Mouse (Mus musculus) mesoderm, embryonic 11.5 days (tissue): ENCODE measurements around the gene Rps27.

ENCODE experiments used
- DNase-seq: peaks from one replicate; pipeline ENCODE4 v3.0.0-alpha.2; 2012; ENCODE audit warnings: low read depth, low spot score

Rps27 gene

GRCm38 (mm10) chr3:90231507-90232333, 18.3 kb upstream of the Rps27 start, which contains the start of gene Jtb:
Gene Jtb (plus strand): TSS chr3:90231597.
- peak; percentile 94 for DNase-seq

GRCm38 (mm10) chr3:90231075-90231474, 17.6 kb upstream of the Rps27 start:
- DNase-seq: no peak

- DNase-seq: no peak
Measured at GRCm38 (mm10) chr3:90224331-90224730, 10.9 kb upstream of the Rps27 start.

GRCm38 (mm10) chr3:90222941-90223340, 9.5 kb upstream of the Rps27 start:
- DNase-seq: no peak

- no peak for DNase-seq
Measured at GRCm38 (mm10) chr3:90222455-90222854, 9.0 kb upstream of the Rps27 start.

- DNase-seq: no peak
Measured at GRCm38 (mm10) chr3:90221123-90221522, 7.7 kb upstream of the Rps27 start.

- peak; percentile 60 for DNase-seq
Measured at GRCm38 (mm10) chr3:90220531-90220951, 7.1 kb upstream of the Rps27 start.

- DNase-seq: peak; percentile 79
Measured at GRCm38 (mm10) chr3:90220088-90220487, 6.6 kb upstream of the Rps27 start.

GRCm38 (mm10) chr3:90215825-90216380, 2.5 kb upstream of the Rps27 start:
- no peak for DNase-seq

GRCm38 (mm10) chr3:90213956-90214684, 669 bp upstream of the Rps27 start:
- no peak for DNase-seq

- no peak for DNase-seq
Measured at GRCm38 (mm10) chr3:90212723-90213122, 728 bp downstream of the Rps27 start.

GRCm38 (mm10) chr3:90211475-90212398, 1.7 kb downstream of the Rps27 start:
- no peak for DNase-seq

GRCm38 (mm10) chr3:90209908-90210566, 3.4 kb downstream of the Rps27 start:
- no peak for DNase-seq

- no peak for DNase-seq
Measured at GRCm38 (mm10) chr3:90208662-90209061, 4.8 kb downstream of the Rps27 start.

- DNase-seq: no peak
Measured at GRCm38 (mm10) chr3:90204582-90204981, 8.9 kb downstream of the Rps27 start.

GRCm38 (mm10) chr3:90203619-90204018, 9.8 kb downstream of the Rps27 start:
- no peak for DNase-seq

GRCm38 (mm10) chr3:90202884-90203283, 10.6 kb downstream of the Rps27 start:
- DNase-seq: no peak

GRCm38 (mm10) chr3:90197548-90197947, 15.9 kb downstream of the Rps27 start:
- DNase-seq: no peak

GRCm38 (mm10) chr3:90195644-90196043, 17.8 kb downstream of the Rps27 start:
- no peak for DNase-seq

GRCm38 (mm10) chr3:90194759-90195158, 18.7 kb downstream of the Rps27 start:
- no peak for DNase-seq
